Mouse (Mus musculus): ENCODE data around the gene Nudt13. TPM values are rescaled to one million over a fixed set of nuclear protein-coding genes. Genes with fewer than 3 reads are reported as not detected.

Gene Nudt13
- polyA plus RNA-seq, 1 experiment from 2014 or later, result 11.1 TPM

DNA sequence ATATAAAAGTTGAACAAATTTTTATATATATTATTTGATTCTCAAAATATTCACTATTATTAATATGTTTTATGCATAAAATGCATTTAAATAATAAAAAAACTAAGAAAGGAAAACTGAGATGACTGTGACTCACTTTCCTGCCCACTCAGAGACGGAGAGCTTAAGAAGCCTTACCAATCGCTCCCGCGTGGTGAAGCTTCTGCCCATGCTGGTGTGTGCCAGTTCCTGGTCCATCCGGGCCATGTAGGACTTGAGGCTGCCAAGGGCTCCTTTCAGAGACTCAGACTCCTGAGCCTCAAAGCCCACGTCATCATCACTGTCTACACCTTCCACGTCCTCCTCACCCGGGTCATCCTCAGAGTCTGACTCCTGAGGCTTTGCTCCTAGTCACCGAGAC lies 29.7 kb downstream of the Nudt13 start:
- 95% methylated on average over 9 of the region's 9 CpGs for WGBS
- no peak for ATAC-seq
- Histone ChIP-seq H3K27me3 (replicated peaks; ENCODE audit: control insufficient read depth, insufficient read depth, low read length) (no peaks in the 10 kb centered on the region), H3K36me3 (ENCODE audit: control insufficient read depth, insufficient read depth, low read length) (peaks cover 74% of the 10 kb centered on the region), H3K4me2 (ENCODE audit: low read length) (no peak overlapping the region), H3K9me3 (replicated peaks; ENCODE audit: control insufficient read depth, low read length) (no peaks in the 10 kb centered on the region), H3K27ac (ENCODE audit: low read depth, low read length) (no peak overlapping the region), H3K9ac (ENCODE audit: low read length) (no peak overlapping the region), H3K4me3 (ENCODE audit: low read depth, low read length) (no peak overlapping the region), H3K4me1 (ENCODE audit: control insufficient read depth, insufficient read depth, low read length) (no peaks in the 10 kb centered on the region)
- no peak for DNase-seq (ENCODE audit: low spot score)

DNA sequence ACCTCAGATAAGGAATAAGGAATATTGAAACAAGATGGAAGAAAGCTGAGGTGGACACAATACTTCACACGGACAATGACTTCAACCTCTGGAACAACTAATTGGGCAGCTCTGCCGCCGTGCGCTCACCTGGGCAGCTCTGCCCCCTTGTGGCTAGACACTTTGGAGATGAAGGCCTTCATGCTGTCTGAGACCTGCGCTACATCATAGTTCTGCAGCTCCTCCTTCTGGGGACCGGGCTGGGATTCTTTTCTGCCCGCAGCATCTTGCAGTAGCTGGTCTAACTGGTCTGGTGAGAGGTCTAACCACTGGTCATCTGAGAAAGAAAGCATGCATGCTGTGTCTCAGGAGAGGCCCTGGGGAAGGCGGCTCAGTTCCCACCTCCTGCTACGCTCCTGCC lies 34.0 kb downstream of the Nudt13 start:
- no peaks in the 10 kb centered on the region for H3K4me1 ChIP-seq (ENCODE audit: control insufficient read depth, insufficient read depth, low read length)
- H3K36me3 ChIP-seq (ENCODE audit: control insufficient read depth, insufficient read depth, low read length), result peaks cover 78% of the 10 kb centered on the region
- ATAC-seq (no peak), DNase-seq (ENCODE audit: low spot score) (no peak)
- H3K27me3 ChIP-seq (replicated peaks; ENCODE audit: control insufficient read depth, insufficient read depth, low read length), result no peaks in the 10 kb centered on the region
- H3K27ac ChIP-seq (ENCODE audit: low read depth, low read length), result no peak overlapping the region
- 73% methylated on average over 9 of the region's 9 CpGs for WGBS
- H3K4me3 ChIP-seq (ENCODE audit: low read depth, low read length), result no peak overlapping the region
- no peak overlapping the region for H3K4me2 ChIP-seq (ENCODE audit: low read length)
- no peaks in the 10 kb centered on the region for H3K9me3 ChIP-seq (replicated peaks; ENCODE audit: control insufficient read depth, low read length)
- no peak overlapping the region for H3K9ac ChIP-seq (ENCODE audit: low read length)

GRCm38 (mm10) chr14:20331316-20331715 lies 36.8 kb downstream of the Nudt13 start:
- H3K4me3 ChIP-seq (ENCODE audit: low read depth, low read length), result no peak overlapping the region
- ATAC-seq (no peak), DNase-seq (ENCODE audit: low spot score) (no peak)
- peaks cover 88% of the 10 kb centered on the region for H3K36me3 ChIP-seq (ENCODE audit: control insufficient read depth, insufficient read depth, low read length)
- no peak overlapping the region for H3K27ac ChIP-seq (ENCODE audit: low read depth, low read length)
- no peak overlapping the region for H3K4me2 ChIP-seq (ENCODE audit: low read length)
- no peaks in the 10 kb centered on the region for H3K9me3 ChIP-seq (replicated peaks; ENCODE audit: control insufficient read depth, low read length)
- no peak overlapping the region for H3K9ac ChIP-seq (ENCODE audit: low read length)
- H3K27me3 ChIP-seq (replicated peaks; ENCODE audit: control insufficient read depth, insufficient read depth, low read length), result no peaks in the 10 kb centered on the region
- H3K4me1 ChIP-seq (ENCODE audit: control insufficient read depth, insufficient read depth, low read length), result no peaks in the 10 kb centered on the region
- WGBS, result 94% methylated on average over 4 of the region's 4 CpGs

DNA sequence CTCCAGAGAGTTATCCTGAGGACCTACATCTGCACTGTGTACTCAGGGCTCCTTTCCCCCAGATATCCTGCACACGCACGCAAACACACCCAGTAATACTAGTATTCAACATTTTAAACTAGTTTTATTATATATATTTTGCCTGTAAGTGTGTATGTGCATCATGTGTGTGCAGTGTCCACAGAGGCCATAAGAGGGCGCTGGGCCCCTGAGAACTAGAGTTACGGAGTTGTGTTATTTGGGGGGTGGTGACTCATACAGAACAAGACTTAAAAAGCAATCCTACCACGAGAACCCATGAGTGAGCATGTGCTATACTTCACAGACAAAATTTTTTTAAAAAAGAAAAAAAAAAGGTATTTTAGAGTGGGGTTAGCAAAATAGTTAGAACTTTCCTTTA lies 44.9 kb downstream of the Nudt13 start:
- Histone ChIP-seq H3K27me3 (replicated peaks; ENCODE audit: control insufficient read depth, insufficient read depth, low read length) (no peaks in the 10 kb centered on the region), H3K9ac (ENCODE audit: low read length) (no peak overlapping the region), H3K4me2 (ENCODE audit: low read length) (no peak overlapping the region), H3K4me1 (ENCODE audit: control insufficient read depth, insufficient read depth, low read length) (no peaks in the 10 kb centered on the region), H3K4me3 (ENCODE audit: low read depth, low read length) (no peak overlapping the region), H3K9me3 (replicated peaks; ENCODE audit: control insufficient read depth, low read length) (no peaks in the 10 kb centered on the region), H3K36me3 (ENCODE audit: control insufficient read depth, insufficient read depth, low read length) (peaks cover 55% of the 10 kb centered on the region), H3K27ac (ENCODE audit: low read depth, low read length) (no peak overlapping the region)
- DNase-seq (ENCODE audit: low spot score) (no peak), ATAC-seq (no peak)
- WGBS, result 95% methylated on average over 5 of the region's 5 CpGs

- ATAC-seq (0 out of 2 replicates have a peak, but pooled peaks have one; percentile 7), DNase-seq (ENCODE audit: low spot score) (peak; percentile 19)
- H3K4me1 ChIP-seq (ENCODE audit: control insufficient read depth, insufficient read depth, low read length), result no peaks in the 10 kb centered on the region
Measured at GRCm38 (mm10) chr14:20340149-20340548, 45.7 kb downstream of the Nudt13 start.

GRCm38 (mm10) chr14:20340866-20341265 lies 46.4 kb downstream of the Nudt13 start:
- no peak overlapping the region for H3K9ac ChIP-seq (ENCODE audit: low read length)
- no peak overlapping the region for H3K4me3 ChIP-seq (ENCODE audit: low read depth, low read length)
- DNase-seq (ENCODE audit: low spot score) (no peak), ATAC-seq (no peak)
- peaks cover 50% of the 10 kb centered on the region for H3K36me3 ChIP-seq (ENCODE audit: control insufficient read depth, insufficient read depth, low read length)
- no peaks in the 10 kb centered on the region for H3K27me3 ChIP-seq (replicated peaks; ENCODE audit: control insufficient read depth, insufficient read depth, low read length)
- H3K4me2 ChIP-seq (ENCODE audit: low read length), result no peak overlapping the region
- 81% methylated on average over 7 of the region's 7 CpGs for WGBS
- no peaks in the 10 kb centered on the region for H3K9me3 ChIP-seq (replicated peaks; ENCODE audit: control insufficient read depth, low read length)
- H3K27ac ChIP-seq (ENCODE audit: low read depth, low read length), result no peak overlapping the region
- H3K4me1 ChIP-seq (ENCODE audit: control insufficient read depth, insufficient read depth, low read length), result no peaks in the 10 kb centered on the region; the same call in 1 of the 2 replicates

More at GRCm38 (mm10) chr14:20340149-20340548, 45.7 kb downstream of the Nudt13 start:
- Histone ChIP-seq H3K4me2 (ENCODE audit: low read length) (no peak overlapping the region), H3K36me3 (ENCODE audit: control insufficient read depth, insufficient read depth, low read length) (peaks cover 51% of the 10 kb centered on the region), H3K4me3 (ENCODE audit: low read depth, low read length) (no peak overlapping the region), H3K27me3 (replicated peaks; ENCODE audit: control insufficient read depth, insufficient read depth, low read length) (no peaks in the 10 kb centered on the region), H3K27ac (ENCODE audit: low read depth, low read length) (no peak overlapping the region), H3K9me3 (replicated peaks; ENCODE audit: control insufficient read depth, low read length) (no peaks in the 10 kb centered on the region), H3K9ac (ENCODE audit: low read length) (no peak overlapping the region)
- WGBS, result 83% methylated on average over 8 of the region's 8 CpGs

- 88% methylated on average over 9 of the region's 9 CpGs for WGBS
- Histone ChIP-seq H3K4me3 (ENCODE audit: low read depth, low read length) (no peak overlapping the region), H3K9me3 (replicated peaks; ENCODE audit: control insufficient read depth, low read length) (no peaks in the 10 kb centered on the region), H3K27me3 (replicated peaks; ENCODE audit: control insufficient read depth, insufficient read depth, low read length) (no peaks in the 10 kb centered on the region), H3K9ac (ENCODE audit: low read length) (no peak overlapping the region), H3K36me3 (ENCODE audit: control insufficient read depth, insufficient read depth, low read length) (peaks cover 24% of the 10 kb centered on the region), H3K4me2 (ENCODE audit: low read length) (no peak overlapping the region), H3K4me1 (ENCODE audit: control insufficient read depth, insufficient read depth, low read length) (peaks cover 13% of the 10 kb centered on the region), H3K27ac (ENCODE audit: low read depth, low read length) (no peak overlapping the region)
- DNase-seq (ENCODE audit: low spot score) (no peak), ATAC-seq (no peak)
Measured at GRCm38 (mm10) chr14:20345885-20346284, 51.4 kb downstream of the Nudt13 start.

DNA sequence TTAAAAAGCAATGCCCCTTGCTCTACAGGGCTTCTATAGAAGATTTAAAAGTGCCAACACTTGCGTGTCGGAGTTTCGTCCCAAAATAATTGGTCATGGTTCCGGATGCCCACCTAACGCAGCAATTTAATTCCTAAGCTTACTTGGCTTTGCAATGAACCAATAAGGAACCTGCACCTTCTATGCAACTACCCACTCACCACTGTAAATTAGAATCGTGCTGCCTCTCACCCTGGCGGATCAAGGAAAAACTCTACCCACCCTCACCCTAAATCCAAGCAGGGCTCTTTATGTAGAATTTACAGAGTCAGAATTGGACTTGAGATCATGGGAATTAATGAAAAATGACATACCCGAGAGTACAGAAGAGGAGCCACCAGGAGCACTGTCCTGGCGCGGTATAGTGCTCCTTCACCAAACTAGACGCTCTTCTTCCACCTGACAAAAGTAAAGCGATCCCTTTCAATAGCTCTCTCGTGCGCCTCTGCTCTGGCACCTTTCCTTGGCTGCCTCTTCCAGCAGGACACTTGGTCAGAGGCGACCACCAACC lies 53.0 kb downstream of the Nudt13 start:
- H3K9me3 ChIP-seq (replicated peaks; ENCODE audit: control insufficient read depth, low read length), result no peaks in the 10 kb centered on the region
- peak overlapping the region; percentile 66 for H3K4me2 ChIP-seq (ENCODE audit: low read length)
- no peak for DNase-seq (ENCODE audit: low spot score)

DNA sequence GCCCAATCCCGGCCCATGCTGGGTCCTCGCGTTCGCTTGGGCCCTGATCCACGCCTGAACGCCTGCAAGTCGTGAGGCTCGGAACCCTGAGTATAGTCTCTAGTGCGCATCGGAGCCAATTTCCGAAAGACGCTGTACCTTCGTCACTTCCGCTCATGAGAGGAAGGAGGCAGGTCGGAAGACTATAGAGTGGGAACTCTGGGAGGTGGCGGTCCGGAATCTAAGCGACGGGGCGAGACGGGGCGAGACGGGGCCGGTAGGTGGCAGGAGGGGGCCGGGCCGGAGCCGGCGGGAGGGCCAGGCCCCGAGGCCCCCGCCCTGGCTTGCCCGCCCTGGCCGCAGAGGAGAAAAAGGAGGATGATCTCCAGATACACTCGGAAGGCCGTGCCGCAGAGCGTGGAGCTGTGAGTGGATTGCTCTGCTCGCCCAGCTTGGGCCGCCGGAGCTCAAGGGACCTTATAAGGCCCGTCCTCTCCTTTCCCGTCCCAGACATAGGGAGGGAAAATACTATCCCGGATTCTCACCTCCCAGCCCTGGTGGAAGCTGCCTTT lies 53.6 kb downstream of the Nudt13 start, which contains the start of the genes Ecd and Fam149b:
Gene Ecd, minus strand, starts transcription at position 131 of the 551 bp plus-strand sequence.
Gene Fam149b, plus strand, starts transcription at position 172 of the 551 bp plus-strand sequence.
- peaks cover 13% of the 10 kb centered on the region for H3K4me1 ChIP-seq (ENCODE audit: control insufficient read depth, insufficient read depth, low read length)
- peaks cover 21% of the 10 kb centered on the region for H3K36me3 ChIP-seq (ENCODE audit: control insufficient read depth, insufficient read depth, low read length)
- peak within 1 kb of the TSS; percentile 82 for H3K4me3 ChIP-seq (ENCODE audit: low read depth, low read length)
- H3K9ac ChIP-seq (ENCODE audit: low read length), result peak within 1 kb of the TSS; percentile 94
- peak within 1 kb of the TSS; percentile 87 for H3K27ac ChIP-seq (ENCODE audit: low read depth, low read length)
- no peaks in the 10 kb centered on the region for H3K27me3 ChIP-seq (replicated peaks; ENCODE audit: control insufficient read depth, insufficient read depth, low read length)
- DNase-seq (ENCODE audit: low spot score) (peak; percentile 98), ATAC-seq (peak; percentile 99)
- H3K9me3 ChIP-seq (replicated peaks; ENCODE audit: control insufficient read depth, low read length), result no peaks in the 10 kb centered on the region
- peak within 1 kb of the TSS; percentile 69 for H3K4me2 ChIP-seq (ENCODE audit: low read length)
- WGBS, result under 1% methylated on average over 42 of the region's 42 CpGs

More for the DNA sequence above, 53.0 kb downstream of the Nudt13 start:
- peak overlapping the region; percentile 60; the same call in 1 of the 2 replicates for H3K27ac ChIP-seq (ENCODE audit: low read depth, low read length)
- ATAC-seq, result peak; percentile 72
- peaks cover 20% of the 10 kb centered on the region for H3K36me3 ChIP-seq (ENCODE audit: control insufficient read depth, insufficient read depth, low read length)
- H3K9ac ChIP-seq (ENCODE audit: low read length), result peak overlapping the region; percentile 94
- 5% methylated on average over 15 of the region's 15 CpGs for WGBS
- peak overlapping the region; percentile 82 for H3K4me3 ChIP-seq (ENCODE audit: low read depth, low read length)
- peaks cover 13% of the 10 kb centered on the region for H3K4me1 ChIP-seq (ENCODE audit: control insufficient read depth, insufficient read depth, low read length)
- no peaks in the 10 kb centered on the region for H3K27me3 ChIP-seq (replicated peaks; ENCODE audit: control insufficient read depth, insufficient read depth, low read length)

Data from forebrain, embryonic 14.5 days (tissue).